Mouse (Mus musculus): ENCODE data around the gene Myo18a.
"Not testable (repeated sequence)": the region's sequence is repeated elsewhere in the genome, so short reads cannot be mapped to it uniquely, and the experiment has no call there.

Gene Myo18a

DNA sequence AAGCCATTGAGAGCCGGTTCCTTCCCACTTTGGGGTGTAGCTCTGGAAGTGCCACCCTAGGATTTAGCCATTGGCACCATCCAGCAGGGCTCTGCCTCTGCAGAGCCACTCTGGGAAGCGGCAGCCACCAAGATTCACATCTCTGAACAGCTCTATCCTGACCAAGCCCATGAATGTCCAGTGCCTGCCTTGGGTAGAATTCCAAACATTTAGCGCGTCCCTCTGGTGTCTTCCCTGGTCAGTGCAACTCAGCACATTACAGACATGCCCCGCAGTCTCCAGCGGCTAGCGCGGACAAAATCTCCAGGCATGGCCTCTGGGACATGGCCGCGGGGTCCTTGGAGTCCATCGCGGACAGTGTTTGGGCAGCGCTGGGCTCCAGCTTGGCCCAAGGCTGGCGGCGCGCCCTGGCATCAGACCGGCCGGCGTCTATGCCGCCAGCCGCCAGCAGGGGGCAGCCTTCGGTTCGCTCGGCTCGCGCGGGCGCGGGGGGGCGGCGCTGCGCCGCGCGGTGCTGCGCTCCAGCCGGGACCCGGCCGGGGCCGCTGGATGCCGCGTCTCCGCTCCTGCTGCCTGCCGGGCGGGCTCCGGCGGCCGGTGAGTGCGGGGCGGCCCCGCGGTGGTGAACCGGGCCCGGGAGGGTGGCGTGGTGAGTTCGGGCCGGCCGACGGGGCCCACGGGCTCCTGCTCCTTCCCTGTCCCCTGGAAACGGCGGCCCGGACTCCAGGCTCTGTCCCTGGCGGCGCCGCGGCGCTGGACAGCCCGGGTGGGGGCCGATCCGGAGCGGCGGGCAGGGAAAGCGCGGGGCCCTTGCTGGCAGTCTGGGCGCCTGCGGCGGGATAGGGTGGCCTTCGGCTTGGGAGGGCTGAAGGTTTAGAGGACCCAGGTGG lies at the start of gene Myo18a:
Gene Myo18a, plus strand, starts transcription at position 464 of the 890 bp plus-strand sequence.
- DNase-seq (ENCODE audit: low spot score) = peak; percentile 77

DNA sequence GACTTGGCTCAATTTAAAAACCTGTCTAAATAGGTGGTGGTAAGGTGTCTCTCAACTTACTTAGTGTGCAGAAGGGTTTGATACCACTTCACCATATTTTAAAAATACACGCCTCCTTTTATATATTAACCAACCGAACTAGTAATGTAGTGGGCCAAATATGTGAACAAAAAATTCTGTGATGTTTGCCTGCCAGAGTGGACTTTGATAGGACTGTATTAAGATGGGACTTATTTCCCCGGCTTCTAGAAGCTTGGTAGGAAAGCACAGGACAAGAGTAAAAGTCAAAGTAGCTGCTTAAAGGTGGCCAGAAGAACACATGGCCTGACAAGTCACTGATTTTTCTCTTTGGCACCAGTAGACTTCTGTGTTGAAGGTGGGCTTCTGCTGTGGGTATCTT lies 49.3 kb upstream of the Myo18a start:
- no peak for DNase-seq (ENCODE audit: low spot score)

DNA sequence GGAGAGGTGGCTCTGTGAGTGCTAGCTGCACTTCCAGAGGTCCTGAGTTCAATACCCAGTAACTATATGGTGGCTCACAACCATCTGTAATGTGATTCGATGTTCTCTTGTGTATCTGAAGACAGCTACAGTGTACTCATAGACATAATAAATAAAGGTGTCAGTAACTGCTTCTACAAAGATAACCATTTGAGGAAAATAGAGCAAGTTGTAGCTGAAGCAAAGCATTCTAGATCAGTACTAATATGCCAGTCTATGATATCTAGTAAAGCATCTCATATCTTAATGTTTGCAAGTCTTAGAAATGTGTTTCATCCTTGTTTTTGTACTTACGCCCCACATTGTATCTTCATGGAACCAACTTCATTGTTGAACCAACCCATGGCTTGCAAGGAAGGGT lies 44.0 kb upstream of the Myo18a start:
- no peak for DNase-seq (ENCODE audit: low spot score)

DNA sequence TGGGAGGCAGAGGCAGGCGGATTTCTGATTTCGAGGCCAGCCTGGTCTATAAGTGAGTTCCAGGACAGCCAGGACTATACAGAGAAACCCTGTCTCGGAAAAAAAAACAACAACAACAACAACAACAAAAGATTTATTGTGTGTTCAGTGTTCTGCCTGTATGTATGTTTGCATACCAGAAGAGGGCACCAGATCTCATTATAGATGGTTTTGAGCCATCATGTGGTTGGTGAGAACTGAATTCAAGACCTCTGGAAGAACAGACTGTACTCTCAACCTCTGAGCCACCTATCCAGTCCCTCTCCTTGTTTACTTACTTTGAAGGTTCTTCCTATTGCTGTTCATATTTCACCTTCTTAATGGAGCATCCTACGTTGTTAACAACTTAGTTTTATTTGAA lies 41.7 kb upstream of the Myo18a start:
- DNase-seq (ENCODE audit: low spot score) = no peak

DNA sequence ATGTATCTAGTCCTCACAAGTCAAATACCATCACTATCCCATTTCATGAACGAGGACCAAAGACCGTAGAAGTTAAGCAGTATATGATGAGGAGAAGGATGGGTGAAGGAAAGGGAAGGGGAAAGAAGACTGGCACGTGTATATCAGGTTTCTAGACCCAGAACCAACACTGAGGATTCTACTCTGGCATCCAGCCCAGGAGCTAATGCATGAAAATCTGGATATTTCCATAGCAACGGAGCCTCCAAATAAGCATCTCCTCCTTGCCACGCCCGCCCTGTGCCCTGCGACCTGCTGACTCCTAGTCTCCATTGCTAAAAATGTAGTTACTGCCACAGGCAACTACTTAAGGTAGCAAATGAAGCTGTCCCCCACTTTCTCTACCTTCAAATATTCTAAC lies 38.3 kb upstream of the Myo18a start:
- no peak for DNase-seq (ENCODE audit: low spot score)

DNA sequence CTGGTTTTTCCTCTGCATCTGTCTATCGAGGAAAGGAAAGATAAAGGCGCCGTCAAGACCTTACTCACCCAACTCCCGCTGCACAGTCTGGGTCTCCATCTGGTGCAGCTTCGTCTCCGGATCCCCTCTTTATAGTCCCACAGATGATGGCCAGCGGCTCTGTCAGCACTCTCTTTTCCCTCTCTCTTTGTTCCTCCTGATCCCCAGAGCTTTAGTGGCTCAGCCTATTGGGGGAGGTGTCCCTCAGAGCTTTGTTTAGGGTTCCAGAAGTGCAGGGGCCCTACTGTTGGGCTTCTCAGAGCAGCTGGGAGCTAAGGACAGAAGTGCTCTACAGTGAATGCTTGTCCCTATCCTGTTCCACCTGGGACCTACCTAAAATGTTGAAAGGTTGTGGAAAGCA lies 37.9 kb upstream of the Myo18a start, which contains the start of gene Cryba1:
Gene Cryba1, minus strand, starts transcription at position 101 of the 400 bp plus-strand sequence.
- no peak for DNase-seq (ENCODE audit: low spot score)

DNA sequence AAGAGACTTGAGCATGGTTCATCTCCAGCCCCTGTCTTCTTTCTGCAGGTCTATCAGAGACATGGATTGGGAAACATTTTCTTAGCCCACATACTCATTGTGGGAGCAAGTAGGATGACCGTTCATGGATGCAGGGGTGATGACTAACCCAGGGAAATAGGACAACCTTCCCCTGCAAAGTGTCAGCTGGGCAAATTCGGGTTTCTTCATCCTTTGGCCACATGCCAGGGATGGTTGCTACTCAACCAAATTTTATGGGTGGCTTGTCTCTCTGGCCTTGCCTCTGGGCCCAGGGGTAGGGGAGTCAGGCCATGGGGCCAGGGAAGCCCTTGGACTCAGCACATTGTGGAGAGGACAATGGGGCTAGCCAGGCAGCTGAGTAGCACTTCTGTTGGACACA lies 34.5 kb upstream of the Myo18a start:
- DNase-seq (ENCODE audit: low spot score) = no peak

DNA sequence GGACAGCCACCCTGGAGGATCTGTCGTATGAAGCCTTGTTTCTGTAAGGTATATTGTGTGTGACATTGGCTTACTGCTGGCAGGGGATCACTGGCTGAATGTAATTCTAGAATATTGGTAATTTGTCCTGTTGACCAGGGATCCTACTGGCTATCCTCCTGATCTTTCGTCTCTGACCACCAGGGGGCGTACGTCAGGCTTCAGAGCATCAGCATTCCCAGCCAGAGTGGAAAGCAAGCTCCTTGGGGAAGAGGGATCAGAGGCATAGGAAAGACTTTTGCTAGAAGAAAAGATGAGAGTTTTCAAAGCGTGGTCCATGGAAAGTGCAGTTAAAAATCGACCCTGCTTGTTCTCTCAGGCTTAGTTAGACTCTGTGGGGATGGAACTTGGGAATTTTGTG lies 25.8 kb upstream of the Myo18a start:
- DNase-seq (ENCODE audit: low spot score) = peak; percentile 51

DNA sequence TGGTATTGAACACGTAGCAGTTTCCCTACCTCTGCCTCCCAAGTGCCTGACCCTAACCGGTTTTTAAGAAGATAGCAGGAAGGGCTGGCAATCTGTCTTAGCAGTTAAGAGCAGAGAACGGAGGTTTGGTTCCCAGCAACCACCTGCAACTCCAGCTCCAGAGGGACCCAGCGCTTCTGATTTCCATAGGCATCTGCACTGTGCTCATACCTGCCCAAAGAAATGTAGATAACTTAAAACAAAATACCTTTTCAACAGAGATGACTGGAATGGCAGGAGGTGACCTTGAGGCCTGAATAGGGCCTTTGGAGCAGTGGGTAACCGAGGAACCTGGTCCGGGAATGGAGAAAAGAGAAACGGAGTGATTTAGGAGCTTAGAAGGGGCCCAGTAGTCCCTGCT lies 24.5 kb upstream of the Myo18a start:
- DNase-seq (ENCODE audit: low spot score) = no peak

DNA sequence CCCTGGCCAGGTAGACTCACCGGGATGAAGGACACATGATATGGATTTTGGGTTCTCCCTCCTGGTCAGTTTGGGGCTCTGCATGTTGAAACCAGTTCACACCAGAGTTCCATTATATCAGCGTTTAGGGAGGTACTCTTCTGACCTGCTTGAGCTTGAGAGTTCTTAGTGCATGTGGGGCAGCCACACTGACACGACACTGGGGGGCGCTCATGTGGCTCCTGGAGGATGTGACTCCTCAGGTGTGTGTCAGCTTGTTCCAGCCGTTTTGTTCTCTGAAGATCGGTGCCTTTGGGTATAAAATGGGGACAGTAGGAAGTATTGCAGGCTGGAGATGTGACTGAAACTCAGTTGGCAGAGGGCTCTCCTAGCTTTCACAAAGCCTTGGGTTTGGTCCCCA lies 19.1 kb upstream of the Myo18a start:
- peak; percentile 42 for DNase-seq (ENCODE audit: low spot score)

DNA sequence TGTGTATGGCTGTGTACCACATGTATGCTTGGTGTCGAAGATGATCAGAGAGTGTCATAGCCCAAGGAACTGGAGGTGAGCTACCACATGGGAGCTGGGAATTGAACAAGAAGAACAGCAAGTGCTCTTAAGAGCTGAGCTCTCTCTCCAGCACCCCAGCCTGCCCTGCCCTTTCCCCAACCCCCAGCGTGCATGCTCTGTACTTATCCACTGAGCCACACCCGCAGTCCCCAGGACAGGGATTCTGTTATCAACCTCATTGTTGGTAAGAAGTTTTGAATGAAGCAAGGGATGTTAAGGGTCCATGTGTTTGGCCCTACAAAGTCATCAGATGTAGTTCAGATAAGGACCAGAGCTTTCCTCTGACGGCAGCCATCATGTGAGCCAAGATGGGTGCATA lies 16.4 kb upstream of the Myo18a start:
- no peak for DNase-seq (ENCODE audit: low spot score)

DNA sequence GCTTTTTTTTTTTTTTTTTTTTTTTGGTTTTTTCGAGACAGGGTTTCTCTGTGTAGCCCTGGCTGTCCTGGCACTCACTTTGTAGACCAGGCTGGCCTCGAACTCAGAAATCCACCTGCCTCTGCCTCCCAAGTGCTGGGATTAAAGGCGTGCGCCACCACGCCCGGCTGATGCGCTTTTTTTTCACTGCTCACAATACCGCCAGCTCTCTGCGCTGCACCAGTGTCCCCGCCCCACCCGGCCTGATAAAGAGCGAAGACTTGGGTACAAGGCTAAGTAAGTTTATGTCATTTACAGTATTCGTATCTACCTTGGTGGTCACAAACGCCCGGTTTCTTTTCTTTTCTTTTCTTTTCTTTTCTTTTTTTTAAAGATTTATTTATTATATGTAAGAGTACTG lies 15.9 kb upstream of the Myo18a start:
- DNase-seq (ENCODE audit: low spot score) = not testable (repeated sequence)

DNA sequence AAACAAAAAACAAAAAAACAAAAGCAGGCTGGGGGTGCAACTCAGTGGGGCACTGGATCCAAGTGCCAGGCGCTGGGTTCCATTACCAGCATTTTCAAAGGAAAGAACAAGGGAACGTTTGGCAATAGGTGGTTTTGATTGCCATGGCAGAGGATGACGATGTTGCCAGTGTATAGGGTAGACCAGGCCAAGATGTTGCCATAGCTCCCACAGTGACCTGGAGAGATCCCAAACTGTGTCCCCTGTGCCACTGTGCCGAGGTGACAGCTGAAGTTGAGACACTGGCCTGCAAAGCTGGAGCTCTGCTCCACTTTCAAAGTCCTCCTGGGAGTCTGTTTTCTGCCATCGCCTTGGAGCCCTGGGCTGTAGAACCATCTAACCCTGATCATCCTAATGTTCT lies 14.1 kb upstream of the Myo18a start:
- no peak for DNase-seq (ENCODE audit: low spot score)

DNA sequence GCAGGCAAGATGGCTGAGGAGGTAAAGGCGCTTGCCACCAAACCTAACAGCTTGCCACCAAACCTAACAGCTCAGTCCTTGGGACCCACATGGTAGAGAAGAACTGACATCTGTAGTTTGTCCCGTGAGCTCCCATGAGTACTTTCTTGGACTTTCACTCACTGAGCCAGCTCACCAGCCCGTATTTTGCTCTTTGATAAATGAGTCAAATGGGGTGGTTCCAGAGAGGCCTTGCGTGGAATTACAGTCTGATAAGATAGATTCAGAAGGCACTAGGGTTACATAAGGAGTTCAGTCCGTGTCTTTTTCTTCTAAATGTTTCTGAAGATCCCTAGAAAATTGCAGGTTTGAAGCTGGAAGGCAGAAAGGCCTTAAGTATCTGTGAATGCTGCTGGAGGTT lies 10.5 kb upstream of the Myo18a start:
- no peak for DNase-seq (ENCODE audit: low spot score)

DNA sequence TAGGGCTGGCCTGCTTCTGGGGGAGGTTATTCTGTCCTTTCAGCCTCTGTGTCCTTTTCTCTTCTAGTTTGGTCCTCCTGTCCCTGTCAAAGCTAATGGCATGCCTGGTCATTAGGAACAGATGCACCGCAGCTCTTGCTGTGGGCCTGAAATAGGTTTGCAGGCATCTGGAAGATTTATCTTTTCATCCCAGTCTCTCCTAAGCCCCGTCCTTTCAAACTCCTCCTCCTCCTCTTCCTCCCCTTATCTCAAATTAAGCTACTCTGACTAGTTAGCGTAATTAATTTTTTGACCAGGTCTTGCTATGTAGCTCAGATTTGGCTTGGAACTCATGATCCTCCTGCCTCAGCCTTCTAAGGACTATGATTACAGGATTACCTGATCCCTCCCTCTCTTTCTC lies 9.6 kb upstream of the Myo18a start:
- DNase-seq (ENCODE audit: low spot score) = no peak

DNA sequence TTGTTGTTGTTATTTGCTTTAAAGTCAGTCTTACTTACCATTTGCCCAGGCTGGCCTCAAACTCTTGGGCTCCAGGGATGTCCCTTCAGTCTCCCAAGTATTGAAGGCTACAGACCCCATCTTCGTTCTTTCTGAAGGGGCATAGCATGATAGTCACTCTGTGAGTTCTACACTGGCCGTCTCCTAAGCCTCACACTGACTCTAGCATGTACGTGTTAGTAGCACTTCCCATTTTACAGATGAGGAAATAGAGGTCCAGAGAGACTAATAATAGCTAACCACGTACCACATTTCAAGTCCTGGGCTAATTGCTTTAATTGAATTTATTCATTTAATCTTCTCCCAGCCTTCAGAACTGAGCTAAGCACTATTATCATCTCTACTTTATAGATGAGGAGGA lies 3.0 kb upstream of the Myo18a start:
- DNase-seq (ENCODE audit: low spot score) = no peak

DNA sequence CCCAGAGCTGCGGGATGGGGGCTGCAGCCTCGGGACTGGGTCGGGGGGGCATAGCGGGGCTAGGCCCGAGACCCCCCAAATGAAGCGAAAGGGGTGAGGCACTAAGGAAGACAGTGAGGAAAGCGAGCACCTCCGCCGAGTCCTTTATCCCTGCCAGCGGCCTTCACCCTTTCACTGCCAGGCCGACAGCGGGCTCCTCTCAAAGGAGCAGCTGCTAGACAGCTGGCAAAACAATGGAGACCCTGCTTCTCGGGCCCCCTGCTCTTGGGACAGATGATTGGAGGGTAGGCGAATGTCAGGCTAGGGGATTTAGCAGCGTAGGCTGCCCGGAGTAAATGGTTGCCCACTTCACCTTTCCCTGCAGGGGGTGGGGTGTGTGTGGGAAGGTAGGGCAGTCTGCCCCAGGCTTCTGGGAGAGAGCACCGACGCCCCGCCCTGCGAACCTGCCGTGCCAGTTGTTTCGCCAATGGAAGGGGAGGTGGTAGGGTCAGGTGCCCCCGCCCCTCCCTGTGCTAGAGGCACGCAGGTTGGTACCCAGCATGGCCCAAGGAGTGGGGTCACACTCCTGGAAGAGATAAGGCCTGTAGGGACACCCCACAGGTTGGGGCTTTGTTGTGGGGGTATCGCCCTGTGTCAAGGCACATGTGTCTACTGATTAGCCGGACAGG lies 761 bp downstream of the Myo18a start:
- no peak for DNase-seq (ENCODE audit: low spot score)

DNA sequence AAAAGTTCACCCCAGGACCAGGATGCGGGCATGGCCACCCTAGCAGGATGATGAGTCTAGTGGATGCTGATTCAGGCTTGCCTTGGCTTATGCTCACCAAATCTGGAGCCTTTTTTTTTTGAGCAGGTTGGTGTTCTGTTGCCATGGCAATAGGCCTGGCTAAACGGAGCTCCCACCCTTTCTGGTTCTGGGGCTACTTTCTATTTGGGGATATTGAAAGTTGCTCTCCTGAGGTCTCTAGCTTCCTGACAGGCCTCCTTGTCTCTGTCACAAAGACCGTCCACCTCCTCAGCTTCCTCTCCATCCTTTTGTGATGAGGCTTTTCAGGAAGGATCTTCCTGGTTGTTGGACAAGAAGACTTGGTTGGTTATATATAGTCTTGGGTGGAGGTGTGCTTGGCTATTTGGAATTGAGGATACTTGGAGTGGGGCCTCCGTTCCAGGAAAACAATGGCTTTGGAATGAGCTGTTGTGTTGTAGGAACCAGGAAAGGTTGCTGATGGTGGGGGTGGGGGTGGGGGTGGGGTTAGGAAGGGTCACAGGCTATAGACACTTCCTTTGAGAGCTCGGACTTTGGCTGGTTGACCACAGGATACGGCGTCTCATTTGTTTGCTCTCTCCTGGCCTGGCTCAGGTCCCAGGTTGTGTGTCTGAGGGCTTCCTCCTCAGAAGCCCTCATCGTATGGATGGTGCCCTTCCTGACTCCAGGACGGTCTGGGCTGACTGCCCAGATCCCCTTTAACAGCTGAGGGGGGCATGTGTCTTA lies 1.8 kb downstream of the Myo18a start:
- DNase-seq (ENCODE audit: low spot score) = no peak

DNA sequence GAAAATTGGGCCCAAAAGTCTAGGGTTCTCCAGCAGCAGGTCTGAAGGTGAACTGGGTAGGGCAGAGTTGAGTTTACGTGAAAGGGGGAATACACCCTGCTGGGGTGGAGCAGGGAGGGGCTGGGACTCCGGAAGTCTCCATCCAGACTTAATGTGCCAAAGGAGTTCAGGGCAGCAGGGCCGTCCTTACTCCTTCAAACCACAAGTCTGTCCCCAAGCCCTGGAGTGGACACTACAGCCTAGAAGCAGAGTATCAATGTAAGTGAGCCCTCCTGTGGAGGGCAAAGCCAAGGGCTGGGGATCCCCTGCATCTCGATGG lies 2.4 kb downstream of the Myo18a start:
- DNase-seq (ENCODE audit: low spot score) = no peak

DNA sequence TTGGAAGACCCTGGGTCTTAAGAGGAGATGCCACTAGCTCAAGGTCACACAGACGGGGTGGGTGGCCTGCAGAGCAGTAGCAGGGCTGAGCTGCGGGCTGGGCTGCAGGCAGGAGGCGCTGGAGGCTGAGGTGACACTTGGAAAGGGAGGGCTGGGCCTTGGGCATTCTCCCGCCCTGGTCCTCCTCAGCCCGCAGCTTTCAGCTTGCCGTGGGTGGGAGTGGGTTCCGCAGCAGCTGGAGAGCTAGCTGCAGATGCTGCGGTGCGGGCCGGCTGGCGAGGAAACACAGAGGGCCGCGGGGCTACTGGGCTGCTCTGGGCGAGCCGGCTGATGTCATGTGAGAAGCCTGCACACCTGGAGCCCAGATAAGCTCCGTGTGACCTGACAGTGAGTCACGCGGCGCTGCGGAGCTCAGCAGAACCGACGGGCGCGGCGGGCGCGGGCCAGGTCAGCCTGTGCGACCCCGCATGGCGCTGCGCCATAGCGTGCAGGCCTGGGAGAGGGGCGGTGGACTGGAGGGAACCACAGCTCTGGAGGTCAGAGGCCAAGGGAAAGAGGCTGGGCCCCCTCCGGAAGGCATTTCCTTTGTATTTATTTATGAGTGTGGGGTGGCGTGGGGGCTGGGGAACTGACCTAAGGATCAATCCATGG lies 3.4 kb downstream of the Myo18a start:
- DNase-seq (ENCODE audit: low spot score) = peak; percentile 42

DNA sequence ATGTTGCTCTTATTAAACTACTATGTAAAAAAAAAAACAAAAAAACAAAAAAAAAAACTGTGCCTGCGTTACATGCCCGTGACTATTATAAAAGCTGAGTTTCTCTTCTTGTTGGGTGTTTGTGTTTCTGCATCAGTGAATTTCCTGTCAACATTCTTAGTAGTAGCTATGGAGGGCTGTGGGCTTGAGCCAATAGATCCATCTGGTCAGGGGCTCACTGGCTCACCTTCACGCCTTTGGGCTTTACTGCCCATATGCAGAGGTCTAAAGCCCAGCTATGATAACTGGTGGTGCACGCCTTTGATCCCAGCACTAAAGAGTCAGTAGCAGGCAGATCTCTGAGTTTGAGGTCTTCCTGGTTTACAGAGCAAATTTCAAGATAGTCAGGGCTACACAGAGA lies 6.5 kb downstream of the Myo18a start:
- DNase-seq (ENCODE audit: low spot score) = no peak

DNA sequence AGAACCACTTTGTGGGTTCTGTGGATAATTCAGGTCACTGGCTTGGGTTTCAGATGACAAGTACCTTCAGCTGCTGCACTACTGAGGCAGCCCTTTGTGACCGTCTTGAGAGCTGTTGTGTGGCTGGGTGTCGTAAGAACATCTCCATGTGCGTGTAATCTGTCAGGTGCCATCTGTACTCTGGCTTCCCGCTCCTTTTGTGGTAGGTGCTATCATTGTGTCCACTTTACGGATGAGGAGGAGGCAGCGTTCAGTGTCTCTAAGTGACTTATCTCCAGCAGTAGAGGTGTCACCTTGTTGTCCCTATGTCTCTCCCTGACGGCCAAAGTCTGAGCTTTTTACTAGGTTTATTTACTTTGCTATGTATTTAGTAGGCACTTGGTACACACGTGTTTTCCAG lies 7.3 kb downstream of the Myo18a start:
- no peak for DNase-seq (ENCODE audit: low spot score)

All from T-cell, adult 2 months (primary cell).